Mouse (Mus musculus): ENCODE measurements around the gene Ncr1.
"Not testable (repeated sequence)": the region's sequence is repeated elsewhere in the genome, so short reads cannot be mapped to it uniquely, and the experiment has no call there.

Ncr1 gene

GRCm38 (mm10) chr7:4337509-4337908, at the start of gene Ncr1:
Gene Ncr1 (plus strand): TSS chr7:4337724.
- no peak for DNase-seq (ENCODE audit: low read depth)

DNA sequence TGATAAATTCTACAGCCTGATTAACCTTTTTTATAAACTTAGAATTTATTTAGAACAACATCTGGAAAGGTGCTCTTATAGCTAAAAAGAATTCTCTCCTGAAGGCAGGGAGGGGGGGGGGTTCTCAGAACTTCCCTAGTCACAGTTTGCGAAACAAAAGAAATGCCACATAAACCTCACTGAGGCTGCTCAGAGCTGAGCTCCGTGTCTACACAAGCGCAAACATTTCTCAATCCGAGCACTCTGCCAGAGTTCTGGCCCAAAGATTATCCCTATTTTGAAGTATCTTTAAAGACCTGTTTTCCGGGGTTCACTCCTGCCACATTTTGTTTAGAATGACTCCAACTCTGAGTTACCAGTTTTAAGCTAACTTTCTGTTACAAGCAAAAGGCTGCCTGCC, 44.9 kb upstream of the Ncr1 start:
- DNase-seq (ENCODE audit: low read depth): no peak

DNA sequence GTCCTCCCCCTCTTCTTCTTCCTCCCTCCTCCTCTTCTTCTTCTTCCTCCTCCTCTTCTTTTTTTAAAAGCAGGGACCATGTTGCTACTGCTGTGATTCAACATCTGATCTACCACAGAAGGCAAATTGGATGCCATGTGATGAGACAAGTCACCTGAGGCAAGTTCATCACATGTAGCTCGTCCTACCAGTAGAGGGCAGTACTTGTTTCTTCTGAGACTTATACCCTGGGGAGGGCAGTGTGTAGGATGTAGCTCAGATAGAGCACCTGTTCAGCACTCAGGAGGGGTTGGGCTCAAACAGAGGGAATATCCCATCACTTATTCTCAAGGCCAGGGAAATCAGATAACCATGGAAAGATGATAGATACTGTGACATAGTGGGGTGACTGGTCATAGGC, 40.3 kb upstream of the Ncr1 start:
- peak; percentile 59 for DNase-seq (ENCODE audit: low read depth)

DNA sequence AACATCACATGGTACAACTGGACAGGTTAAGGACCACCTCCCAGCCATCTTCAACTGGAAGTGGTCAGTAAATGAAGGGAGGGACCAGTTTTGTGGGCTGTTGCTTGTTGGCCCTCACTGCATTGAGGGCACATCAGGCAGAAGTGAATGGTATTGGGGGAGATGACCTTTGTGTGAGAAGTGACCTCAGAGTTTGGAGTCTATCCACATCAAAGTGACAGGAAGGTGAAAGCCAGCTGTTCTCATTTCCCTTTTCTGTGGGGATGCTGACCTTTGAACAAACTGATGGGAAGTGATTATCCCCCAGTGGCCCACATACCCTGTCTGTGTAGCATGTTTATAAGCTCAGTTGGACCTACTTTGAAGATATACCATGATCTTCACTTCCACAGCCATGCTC, 37.4 kb upstream of the Ncr1 start:
- no peak for DNase-seq (ENCODE audit: low read depth)

- DNase-seq (ENCODE audit: low read depth): no peak
Measured at GRCm38 (mm10) chr7:4303457-4303856, 34.1 kb upstream of the Ncr1 start.

GRCm38 (mm10) chr7:4313109-4313508, 24.4 kb upstream of the Ncr1 start:
- not testable (repeated sequence) for DNase-seq (ENCODE audit: low read depth)

- DNase-seq (ENCODE audit: low read depth): not testable (repeated sequence)
Measured at GRCm38 (mm10) chr7:4313531-4313930, 24.0 kb upstream of the Ncr1 start.

- DNase-seq (ENCODE audit: low read depth): no peak
Measured at GRCm38 (mm10) chr7:4323301-4323700, 14.2 kb upstream of the Ncr1 start.

DNA sequence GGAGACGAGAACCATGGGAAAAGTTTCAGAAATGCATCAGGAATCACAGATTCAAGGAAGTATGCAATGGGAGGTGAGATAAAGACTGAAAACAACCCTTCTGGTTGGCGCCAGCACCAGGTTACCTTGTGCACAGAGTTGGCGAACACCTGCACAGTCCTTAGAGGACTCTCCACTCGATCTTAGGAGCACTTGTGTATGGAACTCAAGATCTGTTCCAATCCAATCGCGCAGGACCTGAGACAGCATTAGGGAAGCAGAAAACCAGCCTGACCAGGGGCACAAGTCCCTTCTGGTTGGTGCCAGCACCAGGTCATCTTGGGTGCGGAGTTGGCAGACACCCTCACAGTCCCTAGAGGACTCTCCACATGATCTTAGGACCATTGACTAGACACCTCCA, 36.0 kb downstream of the Ncr1 start:
- no peak for DNase-seq (ENCODE audit: low read depth)

All from induced T-regulatory cell, adult 2 months (primary cell).